Mouse (Mus musculus) lung, embryonic 14.5 days (tissue): ENCODE results near the gene Cdh15. TPM values are rescaled to one million over a fixed set of nuclear protein-coding genes. Genes with fewer than 3 reads are reported as not detected.

ENCODE experiments used
- ATAC-seq: fragments of 200-750 bp; cut with Nextera tagmentation; 2 replicates; pipeline ENCODE4 v1.8.0; 2017; ENCODE audit warnings: mild to moderate bottlenecking, moderate TSS enrichment, moderate library complexity; ENCODE audit not compliant: insufficient read depth
- DNase-seq: peaks from one replicate; pipeline ENCODE4 v3.0.0-alpha.2; 2015
- H3K27ac ChIP-seq: fragments of 300-500 bp; sonication (generic); 2 replicates; pipeline ENCODE4 v1.5.1; 2014; ENCODE audit warnings: low read depth, mild to moderate bottlenecking, moderate library complexity
- H3K27me3 ChIP-seq: fragments of 300-500 bp; sonication (generic); 2 replicates; pipeline ENCODE4 v1.6.1; 2014; ENCODE audit warnings: low read length, control low read depth; ENCODE audit not compliant: insufficient read depth
- H3K36me3 ChIP-seq: fragments of 300-500 bp; sonication (generic); 2 replicates; pipeline ENCODE4 v1.6.1; 2014; ENCODE audit warnings: control low read depth; ENCODE audit not compliant: insufficient read depth
- H3K4me1 ChIP-seq: fragments of 300-500 bp; sonication (generic); 2 replicates; pipeline ENCODE4 v1.6.1; 2014; ENCODE audit warnings: antibody characterized with exemption, control low read depth; ENCODE audit not compliant: insufficient read depth
- H3K4me2 ChIP-seq: fragments of 300-500 bp; sonication (generic); 2 replicates; pipeline ENCODE4 v1.6.1; 2014; ENCODE audit warnings: mild to moderate bottlenecking
- H3K4me3 ChIP-seq: fragments of 300-500 bp; sonication (generic); 2 replicates; pipeline ENCODE4 v1.5.1; 2014; ENCODE audit warnings: low read depth, low read length
- H3K9ac ChIP-seq: fragments of 300-500 bp; sonication (generic); 2 replicates; pipeline ENCODE4 v1.6.1; 2014
- H3K9me3 ChIP-seq: fragments of 300-500 bp; sonication (generic); 2 replicates; pipeline ENCODE4 v1.6.1; 2016; ENCODE audit warnings: low read depth, low read length, control low read depth
- CTCF ChIP-seq: IDR thresholded peaks from 2 replicates; pipeline ENCODE4 v1.5.1; 2016; ENCODE audit warnings: antibody characterized with exemption, low read depth
- WGBS: fragments of 180-500 bp; shearing (Covaris S2); extraction: QIAGEN DNeasy Blood & Tissue Kit; methylation state at CpG from one replicate; pipeline ENCODE4 v1.1.7; 2014; 5-methylcytosine and 5-hydroxymethylcytosine counted together
- polyA plus RNA-seq: library from polyadenylated mRNA; unstranded; fragments of >200 nt; fragmentation: Nextera tagmentation; extraction: Ambion mirVana; gene quantifications from 2 replicates; pipeline ENCODE4 v1.2.1, GENCODE M21; 2014

Cdh15 gene
- polyA plus RNA-seq, 1 experiment from 2014 or later, result not detected

DNA sequence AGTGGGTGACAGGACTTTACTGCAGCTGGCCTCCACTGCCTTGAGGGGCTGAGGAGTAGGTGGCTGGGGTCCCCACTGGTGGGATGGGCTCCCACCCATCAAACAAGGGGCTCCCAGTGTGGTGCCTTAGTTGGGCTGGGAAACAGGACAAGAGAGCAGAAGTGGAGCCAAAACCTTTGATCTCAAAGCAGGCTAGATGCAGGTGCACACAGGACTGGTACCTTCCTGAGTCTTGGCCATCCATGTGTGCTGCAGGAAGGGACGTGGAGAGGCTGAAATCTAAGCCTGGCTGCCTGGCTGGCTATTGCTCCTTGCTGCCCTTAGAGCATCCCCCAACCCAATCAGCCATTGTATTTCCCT lies 4.8 kb downstream of the Cdh15 start:
- H3K9me3 ChIP-seq, result no peaks in the 10 kb centered on the region
- TF ChIP-seq CTCF, result no peak
- ATAC-seq (no peak), DNase-seq (no peak)
- H3K9ac ChIP-seq, result no peak overlapping the region
- no peaks in the 10 kb centered on the region for H3K36me3 ChIP-seq
- 50% methylated on average over 1 of the region's 1 CpGs for WGBS
- peaks cover 2% of the 10 kb centered on the region; the same call in 1 of the 2 replicates for H3K4me1 ChIP-seq
- no peak overlapping the region for H3K27ac ChIP-seq
- no peaks in the 10 kb centered on the region for H3K27me3 ChIP-seq
- H3K4me2 ChIP-seq, result no peak overlapping the region
- H3K4me3 ChIP-seq, result no peak overlapping the region

GRCm38 (mm10) chr8:122853340-122853771 lies 5.6 kb downstream of the Cdh15 start:
- Histone ChIP-seq H3K27me3 (no peaks in the 10 kb centered on the region), H3K4me1 (peaks cover 2% of the 10 kb centered on the region; the same call in 1 of the 2 replicates), H3K36me3 (no peaks in the 10 kb centered on the region), H3K27ac (no peak overlapping the region), H3K9ac (no peak overlapping the region), H3K4me2 (no peak overlapping the region), H3K9me3 (no peaks in the 10 kb centered on the region), H3K4me3 (no peak overlapping the region)
- TF ChIP-seq CTCF, result no peak
- WGBS, result 23% methylated on average over 11 of the region's 11 CpGs
- DNase-seq (peak; percentile 39), ATAC-seq (peak; percentile 57; the same call in 1 of the 2 replicates)

GRCm38 (mm10) chr8:122854388-122854787 lies 6.6 kb downstream of the Cdh15 start:
- Histone ChIP-seq H3K27ac (no peak overlapping the region), H3K9me3 (no peaks in the 10 kb centered on the region), H3K9ac (no peak overlapping the region), H3K27me3 (no peaks in the 10 kb centered on the region), H3K4me1 (peaks cover 2% of the 10 kb centered on the region; the same call in 1 of the 2 replicates), H3K4me3 (no peak overlapping the region), H3K4me2 (no peak overlapping the region), H3K36me3 (no peaks in the 10 kb centered on the region)
- TF ChIP-seq CTCF, result no peak
- DNase-seq, result no peak
- 61% methylated on average over 7 of the region's 7 CpGs for WGBS
- no peak for ATAC-seq

GRCm38 (mm10) chr8:122855123-122855522 lies 7.4 kb downstream of the Cdh15 start:
- peaks cover 2% of the 10 kb centered on the region; the same call in 1 of the 2 replicates for H3K4me1 ChIP-seq
- 76% methylated on average over 4 of the region's 4 CpGs for WGBS
- no peak overlapping the region for H3K4me2 ChIP-seq
- no peak for TF ChIP-seq CTCF
- H3K4me3 ChIP-seq, result no peak overlapping the region
- H3K9me3 ChIP-seq, result no peaks in the 10 kb centered on the region
- no peak for DNase-seq
- H3K27me3 ChIP-seq, result no peaks in the 10 kb centered on the region
- H3K36me3 ChIP-seq, result no peaks in the 10 kb centered on the region
- no peak for ATAC-seq
- H3K9ac ChIP-seq, result no peak overlapping the region
- no peak overlapping the region for H3K27ac ChIP-seq

- Histone ChIP-seq H3K4me1 (peaks cover 2% of the 10 kb centered on the region; the same call in 1 of the 2 replicates), H3K9ac (no peak overlapping the region), H3K27ac (no peak overlapping the region), H3K27me3 (no peaks in the 10 kb centered on the region), H3K4me2 (no peak overlapping the region), H3K9me3 (no peaks in the 10 kb centered on the region), H3K36me3 (no peaks in the 10 kb centered on the region), H3K4me3 (no peak overlapping the region)
- ATAC-seq (no peak), DNase-seq (no peak)
- TF ChIP-seq CTCF, result no peak
- WGBS, result 71% methylated on average over 8 of the region's 8 CpGs
Observed at GRCm38 (mm10) chr8:122856288-122856687, 8.5 kb downstream of the Cdh15 start.

GRCm38 (mm10) chr8:122859843-122860242 lies 12.1 kb downstream of the Cdh15 start:
- H3K9ac ChIP-seq, result no peak overlapping the region
- H3K36me3 ChIP-seq, result no peaks in the 10 kb centered on the region
- H3K9me3 ChIP-seq, result peaks cover 6% of the 10 kb centered on the region; the same call in 1 of the 2 replicates
- ATAC-seq (no peak), DNase-seq (no peak)
- 54% methylated on average over 13 of the region's 13 CpGs for WGBS
- no peak overlapping the region for H3K4me2 ChIP-seq
- no peaks in the 10 kb centered on the region for H3K4me1 ChIP-seq
- no peak overlapping the region for H3K27ac ChIP-seq
- no peak overlapping the region for H3K4me3 ChIP-seq
- TF ChIP-seq CTCF, result no peak
- H3K27me3 ChIP-seq, result no peaks in the 10 kb centered on the region

DNA sequence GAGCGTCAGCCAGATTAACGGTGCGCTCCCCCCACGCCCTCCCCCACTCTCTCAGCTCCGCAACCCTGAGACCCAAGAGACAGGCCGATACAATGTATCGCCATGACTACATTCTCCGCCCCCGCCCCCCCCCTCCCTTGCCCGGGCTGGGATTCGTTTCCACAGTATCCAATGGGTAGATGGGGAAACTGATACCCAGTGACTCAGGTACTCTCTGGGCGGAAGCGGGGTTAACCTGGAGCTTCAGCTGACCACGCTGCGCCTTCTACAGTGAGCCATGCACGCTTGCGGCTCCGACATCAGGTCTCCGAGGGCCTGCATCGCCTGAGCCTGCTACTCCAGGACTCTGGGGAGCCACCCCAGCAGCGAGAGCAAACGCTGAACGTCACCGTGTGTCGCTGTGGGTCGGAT lies 17.0 kb downstream of the Cdh15 start:
- no peaks in the 10 kb centered on the region for H3K27me3 ChIP-seq
- no peak overlapping the region for H3K9ac ChIP-seq
- no peaks in the 10 kb centered on the region for H3K4me1 ChIP-seq
- no peaks in the 10 kb centered on the region for H3K36me3 ChIP-seq
- no peak overlapping the region for H3K27ac ChIP-seq
- peak overlapping the region; percentile 15; the same call in 1 of the 2 replicates for H3K4me3 ChIP-seq
- DNase-seq, result no peak
- peak overlapping the region; percentile 46 for H3K4me2 ChIP-seq
- ATAC-seq, result no peak
- H3K9me3 ChIP-seq, result peaks cover 9% of the 10 kb centered on the region; the same call in 1 of the 2 replicates
- WGBS, result 65% methylated on average over 26 of the region's 26 CpGs
- TF ChIP-seq CTCF, result no peak
